Mouse (Mus musculus) forebrain, embryonic 11.5 days (tissue): Measurements from ENCODE around the gene 1700025C18Rik. TPM values are rescaled to one million over a fixed set of nuclear protein-coding genes. Genes with fewer than 3 reads are reported as not detected.

Source experiments
- ATAC-seq: fragments of 200-750 bp; cut with Nextera tagmentation; replicated peaks from 2 replicates; pipeline ENCODE4 v1.8.0; 2017; ENCODE audit warnings: moderate TSS enrichment; ENCODE audit not compliant: low FRiP score
- DNase-seq: peaks from one replicate; pipeline ENCODE4 v3.0.0-alpha.2; 2017; ENCODE audit warnings: low spot score
- H3K27ac ChIP-seq: fragments of 300-500 bp; sonication (generic); 2 replicates; pipeline ENCODE4 v1.5.1; 2014; ENCODE audit warnings: low read depth, low read length
- H3K27me3 ChIP-seq: fragments of 300-500 bp; sonication (generic); 2 replicates; pipeline ENCODE4 v1.6.1; 2014; ENCODE audit warnings: mild to moderate bottlenecking, low read length, mixed read lengths; ENCODE audit not compliant: control insufficient read depth, insufficient read depth
- H3K36me3 ChIP-seq: fragments of 300-500 bp; sonication (generic); 2 replicates; pipeline ENCODE4 v1.6.1; 2014; ENCODE audit warnings: mild to moderate bottlenecking, low read length, moderate library complexity, mixed read lengths; ENCODE audit not compliant: control insufficient read depth, insufficient read depth
- H3K4me1 ChIP-seq: fragments of 300-500 bp; sonication (generic); replicated peaks from 2 replicates; pipeline ENCODE4 v1.6.1; 2014; ENCODE audit warnings: low read length, mixed read lengths; ENCODE audit not compliant: control insufficient read depth, insufficient read depth
- H3K4me2 ChIP-seq: fragments of 300-500 bp; sonication (generic); 2 replicates; pipeline ENCODE4 v1.6.1; 2014; ENCODE audit warnings: low read depth, mild to moderate bottlenecking, low read length, moderate library complexity, mixed read lengths; ENCODE audit not compliant: severe bottlenecking
- H3K4me3 ChIP-seq: fragments of 300-500 bp; sonication (generic); 2 replicates; pipeline ENCODE4 v1.5.1; 2014; ENCODE audit warnings: low read depth, low read length
- H3K9ac ChIP-seq: fragments of 300-500 bp; sonication (generic); 2 replicates; pipeline ENCODE4 v1.6.1; 2014; ENCODE audit warnings: low read length
- H3K9me3 ChIP-seq: fragments of 300-500 bp; sonication (generic); 2 replicates; pipeline ENCODE4 v1.6.1; 2016; ENCODE audit warnings: low read length, mixed read lengths; ENCODE audit not compliant: control insufficient read depth
- WGBS: fragments of 180-500 bp; shearing (Covaris S2); extraction: QIAGEN DNeasy Blood & Tissue Kit; methylation state at CpG from one replicate; pipeline ENCODE4 v1.1.7; 2014; 5-methylcytosine and 5-hydroxymethylcytosine counted together
- polyA plus RNA-seq: library from polyadenylated mRNA; unstranded; fragments of >200 nt; fragmentation: Nextera tagmentation; extraction: Ambion mirVana; gene quantifications from 2 replicates; pipeline ENCODE4 v1.2.1, GENCODE M21; 2014

Gene 1700025C18Rik
- polyA plus RNA-seq, 1 experiment from 2014 or later = not detected

DNA sequence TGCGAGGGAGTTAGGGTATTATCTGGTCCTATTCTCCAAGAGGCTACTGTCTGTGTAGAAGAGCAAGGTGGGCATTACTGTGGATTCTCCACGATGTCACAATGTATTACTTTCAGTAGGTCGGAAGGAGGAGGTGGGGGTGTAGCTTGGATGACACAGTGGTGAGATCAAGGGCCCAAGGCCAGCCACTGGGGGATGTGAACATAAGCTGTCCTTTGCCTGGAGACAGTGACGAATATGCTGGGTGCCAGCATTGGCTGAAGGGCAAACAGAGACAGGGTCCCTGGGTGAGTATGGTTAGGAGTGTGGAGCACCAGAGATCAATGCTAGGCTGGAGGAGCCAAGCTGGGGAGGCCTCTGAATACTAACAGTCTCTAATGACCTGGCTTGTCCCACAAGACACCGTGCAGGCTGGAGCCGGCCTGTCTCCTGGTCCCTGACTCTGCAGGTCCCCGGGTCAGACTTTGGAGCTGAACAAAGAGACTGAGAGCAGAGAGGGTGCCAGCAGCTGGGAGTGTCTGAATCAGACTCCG lies 949 bp upstream of the 1700025C18Rik start:
- no peaks in the 10 kb centered on the region for H3K27me3 ChIP-seq
- H3K36me3 ChIP-seq = no peaks in the 10 kb centered on the region
- peaks cover 11% of the 10 kb centered on the region; the same call in 1 of the 2 replicates for H3K4me1 ChIP-seq
- WGBS = 77% methylated on average over 8 of the region's 8 CpGs
- ATAC-seq (no peak), DNase-seq (no peak)
- no peak overlapping the region for H3K4me3 ChIP-seq
- no peak overlapping the region for H3K4me2 ChIP-seq
- H3K9ac ChIP-seq = no peak overlapping the region
- no peak overlapping the region for H3K27ac ChIP-seq
- H3K9me3 ChIP-seq = no peaks in the 10 kb centered on the region

DNA sequence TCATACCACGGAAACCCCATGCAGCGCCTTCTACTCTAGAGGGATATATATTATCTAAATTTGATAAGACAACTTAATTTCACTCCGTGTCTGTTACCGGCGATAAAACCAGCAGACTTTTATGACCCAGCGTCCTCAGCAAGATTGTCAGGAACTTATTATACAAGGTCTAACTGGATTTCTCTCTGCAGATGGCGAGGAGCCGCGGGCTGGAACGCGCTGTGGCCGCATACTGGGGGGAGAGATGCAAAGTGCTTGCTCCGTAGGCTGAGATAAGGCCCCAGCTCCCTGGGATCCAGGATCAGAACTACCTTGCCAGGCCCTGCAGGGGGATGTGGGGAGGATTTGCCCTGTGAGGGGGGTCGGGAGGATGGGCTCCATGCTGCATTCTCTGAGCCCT lies 1.1 kb downstream of the 1700025C18Rik start:
- H3K27me3 ChIP-seq = no peaks in the 10 kb centered on the region
- no peak overlapping the region for H3K4me2 ChIP-seq

DNA sequence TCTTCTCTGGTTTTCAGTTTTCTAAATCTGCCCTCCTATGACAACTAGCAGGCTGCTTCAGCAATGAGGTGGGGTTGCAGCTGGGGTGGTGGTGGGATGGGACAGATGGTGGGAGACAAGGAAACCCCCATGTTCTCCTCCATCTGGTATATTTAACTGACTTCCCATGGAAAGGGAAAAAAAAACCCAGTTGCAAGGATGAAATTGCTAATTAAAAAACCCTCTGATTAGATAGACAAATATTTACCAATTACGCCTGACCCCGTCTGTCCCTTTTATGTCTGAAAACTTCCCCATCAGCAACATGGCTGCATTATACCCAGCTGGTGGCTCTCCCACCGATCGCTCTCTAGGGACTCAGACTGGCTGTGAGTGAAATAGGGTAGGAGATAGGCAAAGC lies 3.9 kb downstream of the 1700025C18Rik start:
- no peak for ATAC-seq
- no peaks in the 10 kb centered on the region for H3K27me3 ChIP-seq
- H3K9ac ChIP-seq = no peak overlapping the region
- H3K9me3 ChIP-seq = no peaks in the 10 kb centered on the region
- no peaks in the 10 kb centered on the region for H3K4me1 ChIP-seq
- H3K36me3 ChIP-seq = no peaks in the 10 kb centered on the region
- H3K4me3 ChIP-seq = no peak overlapping the region
- no peak overlapping the region for H3K4me2 ChIP-seq
- WGBS = 80% methylated on average over 4 of the region's 4 CpGs
- no peak overlapping the region for H3K27ac ChIP-seq
- no peak for DNase-seq

More for the DNA sequence above, 1.1 kb downstream of the 1700025C18Rik start:
- no peak overlapping the region for H3K27ac ChIP-seq
- no peaks in the 10 kb centered on the region for H3K9me3 ChIP-seq
- WGBS = 49% methylated on average over 14 of the region's 14 CpGs
- ATAC-seq (no peak), DNase-seq (no peak)
- peaks cover 4% of the 10 kb centered on the region; the same call in 1 of the 2 replicates for H3K4me1 ChIP-seq
- no peak overlapping the region for H3K4me3 ChIP-seq
- no peaks in the 10 kb centered on the region for H3K36me3 ChIP-seq
- H3K9ac ChIP-seq = no peak overlapping the region

DNA sequence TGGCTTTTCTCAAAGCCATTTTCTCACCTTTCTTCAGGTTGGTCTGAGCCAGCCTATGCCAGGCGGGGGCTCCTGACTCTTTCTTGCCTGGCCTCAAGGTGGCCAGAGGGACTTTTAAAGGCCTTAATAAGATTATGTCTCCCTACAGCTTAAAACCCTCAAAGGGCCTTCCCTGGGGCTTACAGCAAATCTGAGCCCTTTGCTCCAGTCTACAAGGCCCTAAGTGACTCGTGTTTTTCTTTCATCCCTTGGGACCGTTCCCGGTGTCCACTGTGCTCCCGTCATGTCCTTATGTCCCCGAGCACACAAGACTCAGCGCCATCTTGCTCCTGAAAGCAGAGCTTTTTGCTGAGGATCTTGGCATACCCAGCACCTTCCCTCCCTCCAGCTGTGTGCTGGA lies 9.3 kb downstream of the 1700025C18Rik start:
- WGBS = 12% methylated on average over 7 of the region's 7 CpGs
- Histone ChIP-seq H3K4me1 (peaks cover 28% of the 10 kb centered on the region), H3K4me2 (no peak overlapping the region), H3K27me3 (peaks cover 29% of the 10 kb centered on the region), H3K27ac (no peak overlapping the region), H3K36me3 (no peaks in the 10 kb centered on the region), H3K4me3 (no peak overlapping the region), H3K9me3 (no peaks in the 10 kb centered on the region), H3K9ac (no peak overlapping the region)
- ATAC-seq (no peak), DNase-seq (no peak)

DNA sequence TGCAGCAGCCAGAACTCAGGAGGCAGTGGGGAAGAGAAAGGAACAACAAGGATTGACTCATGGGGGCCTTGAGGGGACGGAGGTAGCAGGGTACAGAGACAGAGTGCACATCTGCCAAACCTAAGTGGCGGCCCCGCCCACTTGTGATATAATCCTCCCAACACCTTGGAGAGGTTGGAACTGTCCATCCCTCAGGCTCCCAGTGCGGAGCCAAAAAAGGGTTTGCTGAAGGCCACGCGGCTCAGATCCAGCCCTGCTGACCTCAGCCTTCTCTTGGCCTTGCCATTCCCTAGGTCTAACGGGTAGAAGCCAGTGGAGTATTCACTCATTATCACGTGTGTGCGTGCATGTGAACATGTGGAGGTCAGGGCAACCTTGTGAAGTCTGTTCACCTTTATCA lies 9.9 kb downstream of the 1700025C18Rik start:
- WGBS = 23% methylated on average over 9 of the region's 9 CpGs
- H3K9ac ChIP-seq = no peak overlapping the region
- peaks cover 34% of the 10 kb centered on the region for H3K4me1 ChIP-seq

DNA sequence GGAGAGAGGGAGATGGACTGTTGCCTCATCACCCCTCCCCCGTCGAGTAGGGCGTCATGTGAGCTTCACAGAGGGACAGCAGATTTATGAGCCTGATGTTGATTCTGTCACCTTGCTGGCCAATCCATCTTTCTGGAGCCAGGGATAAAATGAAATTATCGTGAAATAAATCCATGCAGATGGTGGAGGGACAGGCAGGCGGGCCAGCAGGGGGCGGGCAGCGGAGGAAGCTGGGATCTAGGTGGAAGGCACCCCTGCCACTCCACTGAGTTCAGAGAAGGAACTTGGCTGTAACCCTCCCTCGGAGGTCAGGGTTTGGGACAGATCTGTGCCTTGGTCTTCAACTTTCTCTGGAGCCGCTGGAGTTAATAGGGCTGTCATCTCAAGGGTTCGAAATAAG lies 11.9 kb downstream of the 1700025C18Rik start:
- Histone ChIP-seq H3K4me3 (no peak overlapping the region), H3K9me3 (no peaks in the 10 kb centered on the region), H3K36me3 (no peaks in the 10 kb centered on the region), H3K4me2 (no peak overlapping the region), H3K27ac (no peak overlapping the region), H3K4me1 (peaks cover 34% of the 10 kb centered on the region), H3K27me3 (peaks cover 44% of the 10 kb centered on the region), H3K9ac (no peak overlapping the region)
- ATAC-seq = no peak
- peak; percentile 76 for DNase-seq
- WGBS = 24% methylated on average over 10 of the region's 10 CpGs

More for the DNA sequence above, 9.9 kb downstream of the 1700025C18Rik start:
- Histone ChIP-seq H3K9me3 (no peaks in the 10 kb centered on the region), H3K27ac (no peak overlapping the region), H3K4me3 (no peak overlapping the region), H3K36me3 (no peaks in the 10 kb centered on the region), H3K27me3 (peaks cover 35% of the 10 kb centered on the region), H3K4me2 (no peak overlapping the region)
- DNase-seq = no peak
- ATAC-seq = no peak

DNA sequence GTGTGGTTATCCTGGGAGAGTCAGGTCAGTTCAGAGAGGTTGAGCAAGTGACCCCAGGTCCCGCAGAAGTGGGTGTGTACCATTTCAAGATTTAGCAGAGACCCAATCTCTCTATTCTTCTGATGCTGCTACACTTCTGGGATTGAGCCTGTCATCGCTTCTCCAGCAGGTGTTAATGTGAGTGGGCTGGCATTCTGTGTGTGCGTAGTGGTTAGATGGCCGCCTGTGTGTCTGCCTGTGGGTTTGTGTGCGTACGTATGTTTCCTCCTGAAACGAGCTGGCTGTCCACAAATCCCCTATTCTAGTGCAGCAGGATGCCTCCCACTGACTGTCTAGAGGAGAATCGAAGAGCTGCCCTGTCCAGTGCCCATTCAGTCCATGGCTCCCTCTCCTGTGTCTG lies 12.5 kb downstream of the 1700025C18Rik start:
- Histone ChIP-seq H3K4me3 (no peak overlapping the region), H3K9ac (no peak overlapping the region), H3K4me2 (no peak overlapping the region), H3K9me3 (no peaks in the 10 kb centered on the region), H3K36me3 (no peaks in the 10 kb centered on the region), H3K27me3 (peaks cover 45% of the 10 kb centered on the region), H3K4me1 (peaks cover 34% of the 10 kb centered on the region), H3K27ac (no peak overlapping the region)
- ATAC-seq = no peak
- WGBS = 62% methylated on average over 8 of the region's 8 CpGs
- DNase-seq = no peak

DNA sequence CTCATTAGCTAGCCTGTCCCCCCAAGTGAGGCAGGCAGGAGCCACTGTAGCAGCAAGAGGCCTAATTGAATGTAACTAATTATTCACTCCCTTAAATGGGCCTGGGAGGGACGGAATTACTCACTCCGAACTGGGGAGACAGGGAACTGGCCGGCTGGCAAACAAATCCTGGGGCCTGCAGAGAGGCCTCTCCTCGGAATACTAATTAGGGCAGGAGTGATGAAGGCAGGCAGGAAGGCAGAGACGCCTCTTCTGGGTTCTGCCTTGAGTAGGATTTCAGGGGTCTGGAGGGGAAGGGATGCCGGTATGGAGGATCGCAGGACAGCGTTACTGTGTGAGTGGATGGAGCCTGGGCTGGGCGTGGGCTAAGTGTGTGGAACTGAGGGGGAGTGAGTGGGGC lies 13.5 kb downstream of the 1700025C18Rik start:
- Histone ChIP-seq H3K9me3 (no peaks in the 10 kb centered on the region), H3K4me2 (peak overlapping the region; percentile 24), H3K27me3 (peaks cover 45% of the 10 kb centered on the region), H3K4me1 (peaks cover 34% of the 10 kb centered on the region), H3K4me3 (no peak overlapping the region), H3K36me3 (no peaks in the 10 kb centered on the region), H3K27ac (no peak overlapping the region), H3K9ac (peak overlapping the region; percentile 9; the same call in 1 of the 2 replicates)
- peak; percentile 79 for DNase-seq
- WGBS = 2% methylated on average over 9 of the region's 9 CpGs
- ATAC-seq = peak; percentile 82

DNA sequence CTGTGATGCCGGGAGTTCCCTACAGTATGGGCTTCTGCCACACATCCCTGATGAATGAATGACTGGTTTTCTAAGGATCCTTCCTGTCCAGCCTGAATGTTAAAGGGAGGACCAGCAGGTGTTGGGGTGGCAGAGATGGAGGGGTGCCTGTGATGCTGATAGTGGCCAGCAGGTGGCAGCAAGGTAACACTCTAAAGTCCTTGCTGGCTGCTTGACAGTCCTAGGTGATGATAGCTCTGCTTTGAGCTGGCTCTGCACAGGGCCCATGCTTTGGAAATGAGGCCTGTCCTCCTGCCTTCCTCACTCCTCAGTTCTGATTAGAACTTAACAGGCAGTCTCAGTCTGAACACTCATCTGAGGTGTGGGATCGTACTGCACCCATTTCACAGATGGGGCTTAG lies 15.6 kb downstream of the 1700025C18Rik start:
- Histone ChIP-seq H3K4me1 (peaks cover 35% of the 10 kb centered on the region), H3K36me3 (no peaks in the 10 kb centered on the region), H3K4me2 (no peak overlapping the region), H3K4me3 (no peak overlapping the region), H3K27ac (no peak overlapping the region), H3K9ac (no peak overlapping the region), H3K9me3 (no peaks in the 10 kb centered on the region), H3K27me3 (peaks cover 38% of the 10 kb centered on the region)
- WGBS = 39% methylated on average over 2 of the region's 2 CpGs
- ATAC-seq = peak; percentile 40; the same call in 1 of the 2 replicates
- peak; percentile 92 for DNase-seq
